13 mouse cellular contexts compared by ENCODE assay signal in the genomic region with DNA sequence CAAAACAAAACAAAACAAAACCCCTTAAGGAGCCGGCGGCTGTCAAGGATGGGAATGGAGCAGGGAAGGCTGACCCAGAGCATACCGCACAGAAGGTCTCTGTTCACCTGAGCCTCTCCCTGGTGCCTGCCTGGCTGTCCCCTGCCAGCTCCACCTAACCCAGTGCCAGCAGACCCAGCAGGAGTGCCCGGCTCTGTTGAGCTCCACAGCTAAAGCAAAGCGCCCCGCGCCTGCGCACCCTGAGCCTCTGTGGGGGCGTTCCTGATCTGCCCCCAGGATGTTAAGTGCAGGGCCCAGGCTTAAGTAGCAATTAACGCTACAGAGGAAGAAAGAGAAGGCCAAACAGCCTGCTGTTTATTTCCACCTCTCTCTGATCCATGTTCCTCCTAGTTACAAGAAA.
DNase-seq lines count a peak whose midpoint lies in the region; ATAC-seq and TF ChIP-seq lines count a peak whose summit lies in the region.
"Had no signal": no experiment of that assay in that cellular context is flagged by ENCODE, and none has a peak within 500 bp of the region (broad histone marks: within the 10 kb centered on the region; RNA-seq: fewer than 3 reads in every experiment).

No protein-coding gene starts in this region.

- peaks cover 7% of the 10 kb centered on the region; the same call in 1 of the 2 replicates for H3K27me3 ChIP-seq in kidney, embryonic 16.5 days (ENCODE audit: insufficient read depth, low read length)
- no peaks in the 10 kb centered on the region for H3K27me3 ChIP-seq in kidney, adult 2 months (replicated peaks; ENCODE audit: control insufficient read depth, insufficient read depth, low read length)
- H3K27me3 ChIP-seq in embryonic facial prominence, embryonic 14.5 days (replicated peaks; ENCODE audit: control insufficient read depth, insufficient read depth, low read length), result no peaks in the 10 kb centered on the region
- peaks cover 41% of the 10 kb centered on the region for H3K27me3 ChIP-seq in limb, embryonic 12.5 days

- H3K4me2 ChIP-seq in kidney, embryonic 16.5 days (replicated peaks; ENCODE audit: low read depth, low read length), result 0 out of 2 replicates have a peak overlapping the region, but pooled peaks have one; percentile 10
- peak overlapping the region; percentile 1; the same call in 1 of the 2 replicates for H3K4me2 ChIP-seq in embryonic facial prominence, embryonic 14.5 days (ENCODE audit: low read depth, low read length)
- H3K4me2 ChIP-seq in limb, embryonic 12.5 days, result peak overlapping the region; percentile 42
- H3K4me2 ChIP-seq: embryonic facial prominence, embryonic 15.5 days; heart, embryonic 12.5 days had no signal

- TF ChIP-seq CTCF in kidney, adult 2 months (conservative IDR thresholded peaks at IDR 0.05; ENCODE audit: insufficient read depth, insufficient read length, low read depth, low read length), result no peak

- no peak overlapping the region for H3K27ac ChIP-seq in kidney, embryonic 16.5 days (ENCODE audit: low read length)
- H3K27ac ChIP-seq in kidney, adult 2 months (ENCODE audit: insufficient read depth, low read depth, low read length), result no peak overlapping the region
- no peak overlapping the region for H3K27ac ChIP-seq in embryonic facial prominence, embryonic 14.5 days (replicated peaks; ENCODE audit: low read depth, low read length)
- no peak overlapping the region for H3K27ac ChIP-seq in limb, embryonic 12.5 days
- H3K27ac ChIP-seq: embryonic facial prominence, embryonic 15.5 days; macrophage had no signal

- no peak overlapping the region for H3K4me3 ChIP-seq in kidney, embryonic 16.5 days (ENCODE audit: low read length)
- no peak overlapping the region for H3K4me3 ChIP-seq in kidney, adult 2 months (ENCODE audit: insufficient read depth, low read depth, low read length)
- no peak overlapping the region for H3K4me3 ChIP-seq in embryonic facial prominence, embryonic 14.5 days (ENCODE audit: low read depth, low read length)
- no peak overlapping the region for H3K4me3 ChIP-seq in limb, embryonic 12.5 days (replicated peaks)
- H3K4me3 ChIP-seq: embryonic facial prominence, embryonic 15.5 days; heart, embryonic 12.5 days had no signal

- ATAC-seq in kidney, embryonic 16.5 days (ENCODE audit: low FRiP score, low TSS enrichment), result 0 out of 2 replicates have a peak, but pooled peaks have one; percentile 49
- ATAC-seq in embryonic facial prominence, embryonic 14.5 days (ENCODE audit: low read depth), result peak; percentile 22; the same call in 1 of the 2 replicates
- no peak; the same call in 1 of the 2 replicates for ATAC-seq in limb, embryonic 12.5 days (ENCODE audit: insufficient number of reproducible peaks, insufficient read depth, low FRiP score, low TSS enrichment, low read depth)

- WGBS in kidney, embryonic 16.5 days, result 8% methylated on average over 10 of the region's 10 CpGs
- 18% methylated on average over 10 of the region's 10 CpGs for WGBS in kidney, adult 2 months
- WGBS in embryonic facial prominence, embryonic 14.5 days, result 5% methylated on average over 10 of the region's 10 CpGs
- WGBS in limb, embryonic 12.5 days, result 9% methylated on average over 10 of the region's 10 CpGs

- H3K36me3 ChIP-seq in kidney, embryonic 16.5 days (ENCODE audit: insufficient read depth, low read length), result no peaks in the 10 kb centered on the region
- H3K36me3 ChIP-seq in kidney, adult 2 months (ENCODE audit: control insufficient read depth, insufficient read depth, low read length), result no peaks in the 10 kb centered on the region
- no peaks in the 10 kb centered on the region for H3K36me3 ChIP-seq in embryonic facial prominence, embryonic 14.5 days (ENCODE audit: control insufficient read depth, insufficient read depth, low read length)
- H3K36me3 ChIP-seq in limb, embryonic 12.5 days, result no peaks in the 10 kb centered on the region
- H3K36me3 ChIP-seq: embryonic facial prominence, embryonic 15.5 days; heart, embryonic 12.5 days had no signal

- intact Hi-C loops in left cerebral cortex, postnatal 10 days (cut with DNase I), result no loop called here

- H3K9ac ChIP-seq in kidney, embryonic 16.5 days (replicated peaks; ENCODE audit: low read length), result no peak overlapping the region
- H3K9ac ChIP-seq in embryonic facial prominence, embryonic 14.5 days (ENCODE audit: low read depth, low read length), result no peak overlapping the region
- H3K9ac ChIP-seq in limb, embryonic 12.5 days (replicated peaks), result no peak overlapping the region
- H3K9ac ChIP-seq: embryonic facial prominence, embryonic 15.5 days; heart, embryonic 12.5 days had no signal

- H3K9me3 ChIP-seq in kidney, embryonic 16.5 days (ENCODE audit: low read length), result no peaks in the 10 kb centered on the region
- no peaks in the 10 kb centered on the region for H3K9me3 ChIP-seq in embryonic facial prominence, embryonic 14.5 days (ENCODE audit: control insufficient read depth, low read length)
- no peaks in the 10 kb centered on the region for H3K9me3 ChIP-seq in limb, embryonic 12.5 days
- H3K9me3 ChIP-seq: embryonic facial prominence, embryonic 15.5 days had no signal

- no peak for DNase-seq in kidney, adult 2 months
- peak; percentile 90 for DNase-seq in brain, adult 2 months (ENCODE audit: low read depth, low spot score)
- DNase-seq in embryonic facial prominence, embryonic 14.5 days (ENCODE audit: low spot score), result peak; percentile 14
- DNase-seq in left cerebral cortex, adult 9 months (ENCODE audit: low spot score in 2 of 2), result no peak
- DNase-seq in left cerebral cortex, postnatal 10 days (ENCODE audit: extremely low spot score in 1 of 2, low spot score in 2 of 2), result no peak
- no peak for DNase-seq in yolk sac, embryonic 10.5 days (ENCODE audit: low spot score)
- DNase-seq: kidney, adult 9 months; right cerebral cortex, postnatal 25 days had no signal

- TF ChIP-seq POLR2A in kidney, adult 2 months (IDR thresholded peaks at IDR 0.05; ENCODE audit: low read depth, low read length), result no peak

- H3K4me1 ChIP-seq in kidney, embryonic 16.5 days (ENCODE audit: insufficient read depth, low read length), result peaks cover 20% of the 10 kb centered on the region
- H3K4me1 ChIP-seq in kidney, adult 2 months (ENCODE audit: control insufficient read depth, insufficient read depth, low read length), result no peaks in the 10 kb centered on the region
- H3K4me1 ChIP-seq in embryonic facial prominence, embryonic 14.5 days (ENCODE audit: control insufficient read depth, insufficient read depth, low read length), result peaks cover 5% of the 10 kb centered on the region; the same call in 1 of the 2 replicates
- H3K4me1 ChIP-seq in limb, embryonic 12.5 days (replicated peaks), result peaks cover 41% of the 10 kb centered on the region

Comparison
In these comparisons a context has a peak if more than half of its experiments do, and no peak if none do; other contexts are left out.
1. DNase-seq: peak in brain, adult 2 months (single experiment) and embryonic facial prominence, embryonic 14.5 days (single experiment); none in kidney, adult 2 months (single experiment), left cerebral cortex, adult 9 months (0 of 2), left cerebral cortex, postnatal 10 days (0 of 2) and yolk sac, embryonic 10.5 days (single experiment).
2. Peak in every context shown above with its lines, with median percentiles within 50 percentile points of each other: H3K4me2 ChIP-seq.